Mouse (Mus musculus) forebrain, embryonic 11.5 days (tissue): Measurements from ENCODE around the gene Pdia2. TPM values are rescaled to one million over a fixed set of nuclear protein-coding genes. Genes with fewer than 3 reads are reported as not detected.
"Not testable (repeated sequence)": the region's sequence is repeated elsewhere in the genome, so short reads cannot be mapped to it uniquely, and the experiment has no call there.

ENCODE experiments used
- ATAC-seq: fragments of 200-750 bp; cut with Nextera tagmentation; replicated peaks from 2 replicates; pipeline ENCODE4 v1.8.0; 2017; ENCODE audit warnings: moderate TSS enrichment; ENCODE audit not compliant: low FRiP score
- DNase-seq: peaks from one replicate; pipeline ENCODE4 v3.0.0-alpha.2; 2017; ENCODE audit warnings: low spot score
- H3K27ac ChIP-seq: fragments of 300-500 bp; sonication (generic); 2 replicates; pipeline ENCODE4 v1.5.1; 2014; ENCODE audit warnings: low read depth, low read length
- H3K27me3 ChIP-seq: fragments of 300-500 bp; sonication (generic); 2 replicates; pipeline ENCODE4 v1.6.1; 2014; ENCODE audit warnings: mild to moderate bottlenecking, low read length, mixed read lengths; ENCODE audit not compliant: control insufficient read depth, insufficient read depth
- H3K36me3 ChIP-seq: fragments of 300-500 bp; sonication (generic); 2 replicates; pipeline ENCODE4 v1.6.1; 2014; ENCODE audit warnings: mild to moderate bottlenecking, low read length, moderate library complexity, mixed read lengths; ENCODE audit not compliant: control insufficient read depth, insufficient read depth
- H3K4me1 ChIP-seq: fragments of 300-500 bp; sonication (generic); replicated peaks from 2 replicates; pipeline ENCODE4 v1.6.1; 2014; ENCODE audit warnings: low read length, mixed read lengths; ENCODE audit not compliant: control insufficient read depth, insufficient read depth
- H3K4me2 ChIP-seq: fragments of 300-500 bp; sonication (generic); 2 replicates; pipeline ENCODE4 v1.6.1; 2014; ENCODE audit warnings: low read depth, mild to moderate bottlenecking, low read length, moderate library complexity, mixed read lengths; ENCODE audit not compliant: severe bottlenecking
- H3K4me3 ChIP-seq: fragments of 300-500 bp; sonication (generic); 2 replicates; pipeline ENCODE4 v1.5.1; 2014; ENCODE audit warnings: low read depth, low read length
- H3K9ac ChIP-seq: fragments of 300-500 bp; sonication (generic); 2 replicates; pipeline ENCODE4 v1.6.1; 2014; ENCODE audit warnings: low read length
- H3K9me3 ChIP-seq: fragments of 300-500 bp; sonication (generic); 2 replicates; pipeline ENCODE4 v1.6.1; 2016; ENCODE audit warnings: low read length, mixed read lengths; ENCODE audit not compliant: control insufficient read depth
- WGBS: fragments of 180-500 bp; shearing (Covaris S2); extraction: QIAGEN DNeasy Blood & Tissue Kit; methylation state at CpG from one replicate; pipeline ENCODE4 v1.1.7; 2014; 5-methylcytosine and 5-hydroxymethylcytosine counted together
- polyA plus RNA-seq: library from polyadenylated mRNA; unstranded; fragments of >200 nt; fragmentation: Nextera tagmentation; extraction: Ambion mirVana; gene quantifications from 2 replicates; pipeline ENCODE4 v1.2.1, GENCODE M21; 2014

The Pdia2 gene
- polyA plus RNA-seq, 1 experiment from 2014 or later: 0.68 TPM

DNA sequence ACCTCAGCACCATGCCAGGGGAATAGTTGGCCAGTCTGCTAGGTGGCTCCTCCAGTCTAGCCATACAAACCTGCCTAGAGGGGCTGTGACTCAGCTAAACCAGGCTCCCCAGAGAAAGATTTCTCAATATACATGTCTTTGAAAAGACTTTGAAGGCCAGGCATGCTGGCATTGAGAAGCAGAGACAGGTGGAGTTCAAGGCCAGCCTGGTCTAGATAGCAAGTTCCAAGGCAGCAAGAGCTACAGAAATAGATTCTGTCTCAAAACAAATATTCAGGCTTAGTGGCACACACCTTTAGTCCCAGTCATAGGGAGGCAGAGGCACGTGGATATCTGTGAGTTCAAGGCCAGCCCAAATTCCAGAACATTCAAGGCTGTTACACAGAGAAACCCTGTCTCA is 7.5 kb upstream of the Pdia2 start:
- Histone ChIP-seq H3K4me1 (peaks cover 11% of the 10 kb centered on the region; the same call in 1 of the 2 replicates), H3K27me3 (peaks cover 28% of the 10 kb centered on the region), H3K36me3 (no peaks in the 10 kb centered on the region), H3K27ac (no peak overlapping the region), H3K4me2 (no peak overlapping the region), H3K9ac (no peak overlapping the region), H3K4me3 (no peak overlapping the region), H3K9me3 (no peaks in the 10 kb centered on the region)
- ATAC-seq: no peak
- DNase-seq: no peak
- whole genome bisulfite sequencing: 44% methylated on average over 1 of the region's 1 CpGs

DNA sequence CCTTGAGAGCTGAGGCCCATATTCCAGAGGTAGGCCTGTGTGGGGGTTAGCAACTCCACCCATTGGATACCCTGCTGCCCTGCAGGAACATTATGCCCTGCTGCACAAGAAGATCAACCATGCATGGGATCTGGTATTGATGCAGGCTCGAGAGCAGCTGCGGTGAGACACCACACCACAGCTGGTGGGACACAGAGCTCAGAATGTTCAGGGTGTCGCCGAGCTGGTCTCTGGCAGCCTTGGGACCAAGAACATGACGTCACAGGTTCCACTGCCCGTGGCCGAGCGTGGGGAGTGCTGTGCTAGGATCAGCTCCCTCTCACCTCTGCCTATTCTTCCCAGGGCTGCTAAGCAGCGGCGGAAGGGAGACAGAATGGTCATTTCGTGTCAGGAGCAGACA is 5.9 kb upstream of the Pdia2 start:
- no peaks in the 10 kb centered on the region for H3K9me3 ChIP-seq
- ATAC-seq: no peak
- H3K4me1 ChIP-seq: peaks cover 17% of the 10 kb centered on the region
- no peaks in the 10 kb centered on the region for H3K36me3 ChIP-seq
- DNase-seq: no peak
- H3K9ac ChIP-seq: no peak overlapping the region
- no peak overlapping the region for H3K4me3 ChIP-seq
- H3K27me3 ChIP-seq: peaks cover 43% of the 10 kb centered on the region
- no peak overlapping the region for H3K27ac ChIP-seq
- 32% methylated on average over 11 of the region's 11 CpGs for WGBS
- H3K4me2 ChIP-seq: no peak overlapping the region

DNA sequence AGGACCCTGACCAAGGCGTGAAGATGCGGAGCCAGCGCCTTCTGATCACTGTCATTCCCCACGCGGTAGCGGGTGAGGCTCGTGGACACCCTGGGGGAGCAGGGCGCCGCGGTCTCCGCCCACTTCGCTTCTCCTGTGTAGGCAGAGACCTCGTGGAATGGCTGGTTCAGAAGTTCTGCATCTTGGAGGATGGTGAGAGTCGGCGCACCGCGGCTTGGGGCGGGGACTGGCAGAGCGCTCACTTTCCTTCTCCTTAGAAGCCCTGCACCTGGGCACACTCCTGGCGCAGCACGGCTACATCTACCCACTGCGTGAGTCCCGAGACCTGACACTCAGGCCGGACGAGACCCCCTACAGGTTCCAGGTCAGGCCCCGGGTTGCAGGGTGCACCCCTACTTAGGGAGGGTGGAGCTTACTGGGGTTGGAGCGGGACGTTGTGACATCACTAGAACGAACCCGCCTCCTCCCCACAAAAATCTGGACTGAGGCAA is 4.5 kb upstream of the Pdia2 start:
- DNase-seq: no peak

DNA sequence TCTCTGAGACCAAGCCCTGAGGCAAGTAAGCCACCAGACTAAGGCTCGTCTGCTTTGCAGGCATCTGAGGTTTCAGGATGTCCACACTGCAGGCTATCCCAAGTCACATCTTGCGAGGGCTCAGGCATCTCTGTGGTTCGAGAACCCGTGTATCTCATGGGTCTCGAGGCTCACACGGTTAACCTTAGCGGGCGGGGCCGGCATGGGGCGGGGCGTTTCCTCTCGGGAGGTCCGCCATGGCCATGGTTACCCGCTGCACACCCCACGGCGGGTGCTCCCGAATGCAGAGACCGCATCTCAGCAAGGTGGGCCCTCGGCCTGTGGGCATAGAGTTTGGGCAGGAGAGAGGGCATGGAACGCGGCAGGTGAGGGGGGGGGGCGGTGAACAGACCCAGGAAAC is 3.9 kb upstream of the Pdia2 start, which contains the start of gene Rgs11:
TSS of gene Rgs11 (plus strand) at position 215 of the 400 bp plus-strand sequence.
- Histone ChIP-seq H3K27ac (no peak within 1 kb of the TSS), H3K36me3 (no peaks in the 10 kb centered on the region), H3K9me3 (no peaks in the 10 kb centered on the region), H3K4me1 (peaks cover 17% of the 10 kb centered on the region), H3K4me3 (peak within 1 kb of the TSS; percentile 34), H3K9ac (no peak within 1 kb of the TSS; the same call in none of the 2 replicates), H3K4me2 (peak within 1 kb of the TSS; percentile 74), H3K27me3 (peaks cover 44% of the 10 kb centered on the region)
- 0 out of 2 replicates have a peak, but pooled peaks have one; percentile 12 for ATAC-seq
- 1% methylated on average over 21 of the region's 22 CpGs for WGBS
- no peak for DNase-seq

More for the DNA sequence above, 4.5 kb upstream of the Pdia2 start:
- Histone ChIP-seq H3K9ac (no peak overlapping the region; the same call in none of the 2 replicates), H3K9me3 (no peaks in the 10 kb centered on the region), H3K27me3 (peaks cover 44% of the 10 kb centered on the region), H3K4me3 (peak overlapping the region; percentile 34), H3K36me3 (no peaks in the 10 kb centered on the region), H3K4me2 (peak overlapping the region; percentile 74), H3K4me1 (peaks cover 17% of the 10 kb centered on the region), H3K27ac (no peak overlapping the region)
- ATAC-seq: no peak
- WGBS: under 1% methylated on average over 30 of the region's 30 CpGs

DNA sequence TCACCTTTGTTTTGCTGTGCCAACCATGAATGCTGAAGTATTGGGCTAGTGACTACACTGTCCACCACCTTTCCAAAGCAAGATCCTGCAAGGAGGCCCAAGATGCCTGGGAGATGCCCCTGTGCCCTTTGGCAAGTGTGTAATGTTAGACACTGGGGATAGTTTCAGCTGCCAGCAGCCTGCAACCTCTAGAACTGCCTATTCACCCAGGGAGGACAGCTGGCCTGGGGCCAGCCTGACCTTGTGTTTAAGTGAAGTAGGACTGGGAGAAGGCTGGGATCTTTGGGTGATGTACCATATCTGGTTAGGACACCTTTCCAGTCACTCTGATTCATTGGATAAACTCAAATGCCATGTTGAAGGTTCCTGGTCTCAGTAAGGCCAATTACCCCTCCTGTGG is 3.1 kb upstream of the Pdia2 start:
- H3K27me3 ChIP-seq: peaks cover 44% of the 10 kb centered on the region
- no peak overlapping the region for H3K27ac ChIP-seq
- DNase-seq (no peak), ATAC-seq (no peak)
- H3K4me2 ChIP-seq: no peak overlapping the region
- H3K36me3 ChIP-seq: no peaks in the 10 kb centered on the region
- no peak overlapping the region for H3K9ac ChIP-seq
- no peaks in the 10 kb centered on the region for H3K9me3 ChIP-seq
- H3K4me1 ChIP-seq: peaks cover 17% of the 10 kb centered on the region
- H3K4me3 ChIP-seq: no peak overlapping the region

DNA sequence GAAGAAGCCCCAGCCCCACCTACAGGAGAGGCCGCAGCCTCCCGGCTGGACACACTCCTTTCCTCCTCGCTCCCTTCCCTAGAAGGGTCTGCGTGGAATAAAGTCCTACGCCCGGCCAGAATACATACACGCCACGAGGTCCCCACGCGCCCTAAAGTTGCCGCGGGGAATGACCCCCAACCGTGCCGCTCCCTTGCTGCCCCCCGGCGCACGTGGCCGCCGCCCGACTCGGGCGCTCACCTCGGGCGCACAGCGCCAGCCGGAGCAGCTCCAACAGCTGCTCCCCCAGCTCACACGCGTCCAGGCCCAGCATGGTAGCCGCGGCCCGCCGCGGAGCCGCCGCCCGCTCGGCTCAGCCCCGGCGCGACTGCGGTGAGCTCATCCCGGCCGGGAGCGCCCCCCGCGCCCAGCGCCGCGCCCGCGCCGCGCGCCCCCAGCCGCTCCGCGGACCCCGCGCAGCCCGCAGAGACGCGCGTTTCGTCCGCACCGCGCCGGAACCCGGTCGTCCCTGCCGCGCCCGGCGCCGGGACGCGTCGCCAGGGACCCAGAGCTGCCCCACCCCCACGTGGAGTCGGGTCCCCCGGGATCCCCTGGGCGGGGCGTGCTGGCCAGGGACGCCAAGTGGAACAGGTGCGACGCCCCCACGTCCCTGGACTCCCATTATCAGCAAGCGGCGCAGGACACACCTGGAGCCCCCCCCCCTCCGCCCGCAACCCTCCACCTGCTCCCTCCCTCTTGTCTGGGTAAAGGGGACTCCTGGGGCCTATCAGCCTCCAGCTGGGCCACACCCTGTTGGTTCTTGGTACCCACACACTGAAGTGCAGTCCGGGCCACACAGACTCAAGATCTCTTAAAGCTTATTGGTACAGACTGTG is 2.2 kb upstream of the Pdia2 start:
- no peaks in the 10 kb centered on the region for H3K36me3 ChIP-seq
- H3K27me3 ChIP-seq: peaks cover 44% of the 10 kb centered on the region
- peak overlapping the region; percentile 54 for H3K9ac ChIP-seq
- H3K4me2 ChIP-seq: peak overlapping the region; percentile 83
- WGBS: under 1% methylated on average over 82 of the region's 92 CpGs
- H3K9me3 ChIP-seq: no peaks in the 10 kb centered on the region
- no peak overlapping the region for H3K27ac ChIP-seq
- DNase-seq (peak; percentile 58), ATAC-seq (peak; percentile 59; the same call in 1 of the 2 replicates)
- peaks cover 17% of the 10 kb centered on the region for H3K4me1 ChIP-seq
- H3K4me3 ChIP-seq: peak overlapping the region; percentile 53

DNA sequence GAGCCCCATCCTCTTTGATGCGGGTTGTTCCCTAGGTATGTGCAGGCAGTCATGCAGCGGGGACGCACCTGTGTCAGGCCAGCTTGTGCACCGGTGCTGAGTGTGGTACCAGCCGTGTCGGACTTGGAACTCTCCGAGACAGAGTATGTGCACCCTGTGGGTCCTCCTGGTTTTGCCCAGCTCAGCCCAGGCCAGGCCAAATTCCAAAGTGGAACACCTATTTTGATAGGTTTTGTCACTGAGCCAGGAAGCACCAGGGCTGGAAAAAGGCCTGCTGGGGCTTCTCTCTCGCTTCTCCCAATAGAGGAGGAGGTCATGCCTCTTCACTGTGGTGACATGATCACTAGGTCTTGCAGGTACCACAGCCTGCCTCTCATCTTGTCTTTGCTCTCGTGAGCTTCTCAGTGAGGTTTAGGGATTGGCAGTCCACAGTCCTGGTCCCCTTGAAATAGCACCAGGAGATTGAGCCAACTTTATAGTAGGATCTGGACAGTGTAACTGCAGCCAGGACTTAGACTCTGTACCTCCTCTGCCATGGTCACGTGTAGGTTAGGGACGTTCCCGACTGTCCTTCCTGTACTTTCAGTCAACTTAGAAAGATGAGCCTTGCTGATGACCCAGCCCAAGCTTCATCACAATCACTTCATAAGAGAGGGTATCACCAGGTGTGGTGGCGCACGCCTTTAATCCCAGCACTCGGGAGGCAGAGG is 6.3 kb downstream of the Pdia2 start:
- no peaks in the 10 kb centered on the region for H3K4me1 ChIP-seq
- H3K4me3 ChIP-seq: no peak overlapping the region
- no peak overlapping the region for H3K27ac ChIP-seq
- WGBS: 95% methylated on average over 15 of the region's 15 CpGs
- no peak for ATAC-seq
- no peak overlapping the region for H3K9ac ChIP-seq
- no peaks in the 10 kb centered on the region for H3K9me3 ChIP-seq
- no peak for DNase-seq
- H3K36me3 ChIP-seq: peaks cover 11% of the 10 kb centered on the region
- no peaks in the 10 kb centered on the region for H3K27me3 ChIP-seq
- no peak overlapping the region for H3K4me2 ChIP-seq

DNA sequence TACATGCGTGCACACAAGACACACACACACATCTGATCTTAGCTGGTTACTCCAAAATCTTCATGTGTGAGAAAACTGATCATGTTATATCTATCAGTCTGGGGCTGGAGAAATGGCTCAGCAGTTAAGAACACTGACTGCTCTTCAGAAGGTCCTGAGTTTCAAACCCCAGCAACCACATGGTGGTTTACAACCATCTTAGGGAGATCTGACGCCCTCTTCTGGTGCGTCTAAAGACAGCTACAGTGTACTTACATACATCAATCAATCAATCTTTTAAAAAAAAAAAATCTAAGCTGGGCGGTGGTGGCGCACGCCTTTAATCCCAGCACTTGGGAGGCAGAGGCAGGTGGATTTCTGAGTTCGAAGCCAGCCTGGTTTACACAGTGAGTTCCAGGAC is 7.4 kb downstream of the Pdia2 start:
- DNase-seq, H3K4me2 ChIP-seq, H3K9ac ChIP-seq, ATAC-seq, H3K9me3 ChIP-seq, H3K4me1 ChIP-seq, H3K27ac ChIP-seq, H3K4me3 ChIP-seq, H3K27me3 ChIP-seq: not testable (repeated sequence)
- WGBS: 90% methylated on average over 7 of the region's 7 CpGs
- peaks cover 15% of the 10 kb centered on the region for H3K36me3 ChIP-seq
